In genomic region chr16:55838510-55839474, GRCm38 (mm10) we compare ENCODE assay signal across 8 mouse cellular contexts. TPM values are rescaled to one million over a fixed set of nuclear protein-coding genes. Genes with fewer than 3 reads are reported as not detected.
DNase-seq lines count a peak whose midpoint lies in the region; ATAC-seq and TF ChIP-seq lines count a peak whose summit lies in the region.

TSS of gene Nfkbiz (minus strand) at chr16:55838899.

- DNase-seq in c-Kit-positive CD71-negative TER-119-negative erythroid progenitor cells, embryonic 14.5 days (ENCODE audit: low read depth), result peak; percentile 58
- peak; percentile 92 for DNase-seq in forebrain, embryonic 11.5 days (ENCODE audit: low spot score)
- DNase-seq in kidney, postnatal 25 days, result peak; percentile 87 to 93
- peak; percentile 86 for DNase-seq in lung, adult 18-20 months
- DNase-seq in testis, postnatal 10 days (ENCODE audit: low spot score), result peak; percentile 92

- TF ChIP-seq CTCF in E14TG2a.4 (conservative IDR thresholded peaks at IDR 0.05; ENCODE audit: low read length), result no peak

- WGBS in forebrain, embryonic 11.5 days, result under 1% methylated on average over 40 of the region's 40 CpGs
- WGBS in heart, embryonic 16.5 days, result under 1% methylated on average over 40 of the region's 40 CpGs
- 1% methylated on average over 40 of the region's 40 CpGs for WGBS in neural tube, embryonic 14.5 days

- peak within 1 kb of the TSS; percentile 76 for H3K4me3 ChIP-seq in E14TG2a.4 (replicated peaks; ENCODE audit: low read length)
- peak within 1 kb of the TSS; percentile 59 for H3K4me3 ChIP-seq in forebrain, embryonic 11.5 days (ENCODE audit: low read depth, low read length)
- H3K4me3 ChIP-seq in heart, embryonic 16.5 days (ENCODE audit: low read length), result peak within 1 kb of the TSS; percentile 82
- H3K4me3 ChIP-seq in neural tube, embryonic 14.5 days (ENCODE audit: low read depth, low read length), result peak within 1 kb of the TSS; percentile 58

- H3K4me1 ChIP-seq in E14TG2a.4 (replicated peaks; ENCODE audit: low read depth, low read length), result peaks cover 12% of the 10 kb centered on the region; the same call in 1 of the 2 replicates
- no peaks in the 10 kb centered on the region for H3K4me1 ChIP-seq in forebrain, embryonic 11.5 days (replicated peaks; ENCODE audit: control insufficient read depth, insufficient read depth, low read length)
- H3K4me1 ChIP-seq in heart, embryonic 16.5 days (ENCODE audit: control insufficient read depth, insufficient read depth, low read length), result peaks cover 8% of the 10 kb centered on the region
- 0 out of 2 replicates have a peak, but pooled peaks cover 5% of the 10 kb centered on the region for H3K4me1 ChIP-seq in neural tube, embryonic 14.5 days (ENCODE audit: control insufficient read depth, insufficient read depth, low read length)

- H3K9ac ChIP-seq in forebrain, embryonic 11.5 days (ENCODE audit: low read length), result peak within 1 kb of the TSS; percentile 78
- H3K9ac ChIP-seq in heart, embryonic 16.5 days (ENCODE audit: low read length), result peak within 1 kb of the TSS; percentile 88
- H3K9ac ChIP-seq in neural tube, embryonic 14.5 days (replicated peaks; ENCODE audit: low read depth, low read length), result peak within 1 kb of the TSS; percentile 63

- peak within 1 kb of the TSS; percentile 72 for H3K27ac ChIP-seq in forebrain, embryonic 11.5 days (ENCODE audit: low read depth, low read length)
- peak within 1 kb of the TSS; percentile 94 for H3K27ac ChIP-seq in heart, embryonic 16.5 days (ENCODE audit: low read length)
- peak within 1 kb of the TSS; percentile 64 for H3K27ac ChIP-seq in neural tube, embryonic 14.5 days (ENCODE audit: low read depth, low read length)

- peak; percentile 92 for ATAC-seq in forebrain, embryonic 11.5 days (replicated peaks; ENCODE audit: low FRiP score)
- peak; percentile 95 for ATAC-seq in heart, embryonic 16.5 days (replicated peaks; ENCODE audit: extremely low read depth, insufficient read depth, low FRiP score)
- ATAC-seq in neural tube, embryonic 14.5 days (ENCODE audit: low read depth), result peak; percentile 94

- H3K9me3 ChIP-seq in E14TG2a.4 (ENCODE audit: low read length), result no peaks in the 10 kb centered on the region
- H3K9me3 ChIP-seq in forebrain, embryonic 11.5 days (ENCODE audit: control insufficient read depth, low read length), result no peaks in the 10 kb centered on the region
- no peaks in the 10 kb centered on the region for H3K9me3 ChIP-seq in heart, embryonic 16.5 days (replicated peaks; ENCODE audit: control insufficient read depth, low read length)
- no peaks in the 10 kb centered on the region for H3K9me3 ChIP-seq in neural tube, embryonic 14.5 days (ENCODE audit: control insufficient read depth, low read length)

- H3K36me3 ChIP-seq in E14TG2a.4 (ENCODE audit: insufficient read depth, low read length), result no peaks in the 10 kb centered on the region
- H3K36me3 ChIP-seq in forebrain, embryonic 11.5 days (ENCODE audit: control insufficient read depth, insufficient read depth, low read length), result no peaks in the 10 kb centered on the region; the same call in 1 of the 2 replicates
- peaks cover 2% of the 10 kb centered on the region; the same call in 1 of the 2 replicates for H3K36me3 ChIP-seq in heart, embryonic 16.5 days (ENCODE audit: control insufficient read depth, insufficient read depth)
- H3K36me3 ChIP-seq in neural tube, embryonic 14.5 days (ENCODE audit: control insufficient read depth, insufficient read depth, low read length), result no peaks in the 10 kb centered on the region

- peaks cover 19% of the 10 kb centered on the region for H3K27me3 ChIP-seq in E14TG2a.4 (ENCODE audit: insufficient read depth, low read length)
- no peaks in the 10 kb centered on the region for H3K27me3 ChIP-seq in forebrain, embryonic 11.5 days (ENCODE audit: control insufficient read depth, insufficient read depth, low read length)
- H3K27me3 ChIP-seq in heart, embryonic 16.5 days (ENCODE audit: control insufficient read depth, insufficient read depth, low read length), result no peaks in the 10 kb centered on the region
- H3K27me3 ChIP-seq in neural tube, embryonic 14.5 days (ENCODE audit: control insufficient read depth, insufficient read depth, low read length), result no peaks in the 10 kb centered on the region

- peak within 1 kb of the TSS; percentile 70 for H3K4me2 ChIP-seq in forebrain, embryonic 11.5 days (ENCODE audit: low read depth, low read length, severe bottlenecking)
- H3K4me2 ChIP-seq in heart, embryonic 16.5 days (ENCODE audit: low read depth, low read length), result peak within 1 kb of the TSS; percentile 83
- peak within 1 kb of the TSS; percentile 75 for H3K4me2 ChIP-seq in neural tube, embryonic 14.5 days (ENCODE audit: low read depth, low read length)

RNA-seq across cellular contexts. Expression of gene Nfkbiz, which starts in this region (rescaled TPM):
- 1.9 and 2.3 TPM in 2 replicates for polyA plus RNA-seq in forebrain, embryonic 11.5 days (2014; fragmentation: Nextera tagmentation; extraction: Ambion mirVana)
- polyA plus RNA-seq in heart, embryonic 16.5 days (2015; fragmentation: Nextera tagmentation; extraction: Ambion mirVana), result 2.9 and 3.2 TPM in 2 replicates
- polyA plus RNA-seq in neural tube, embryonic 14.5 days (2014; fragmentation: Nextera tagmentation; extraction: Ambion mirVana), result 1.8 and 2.2 TPM in 2 replicates

Comparison
In these comparisons a context has a peak if more than half of its experiments do, and no peak if none do; other contexts are left out.
1. Peak in every context shown above with its lines: DNase-seq, ATAC-seq, H3K4me3 ChIP-seq and H3K27ac ChIP-seq.